Mouse (Mus musculus): ENCODE data around the gene Nck1. TPM values are rescaled to one million over a fixed set of nuclear protein-coding genes. Genes with fewer than 3 reads are reported as not detected.
A peak's percentile ranks its signal among the peaks of the same experiment; 100 is the strongest.

Nck1 gene
- total and polyA plus RNA-seq, 3 experiments = 16.7 to 27.4 (median 25.2) TPM

DNA sequence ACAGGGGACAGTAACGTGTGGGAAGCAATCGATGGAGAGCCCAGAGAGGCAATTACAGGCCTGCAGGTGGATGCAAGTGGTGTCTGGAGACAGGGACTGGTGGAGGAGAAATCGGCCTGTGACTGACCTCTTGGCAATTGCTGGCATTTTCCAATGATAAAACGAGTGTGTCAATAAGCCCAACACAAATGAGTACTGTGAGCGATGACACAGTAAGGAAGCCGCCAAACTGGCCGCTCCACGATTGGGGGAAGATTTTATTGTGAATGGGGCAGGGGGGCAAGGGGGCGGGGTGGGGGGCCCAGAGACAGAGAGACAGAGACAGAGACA lies 91.3 kb downstream of the Nck1 start:
- Histone ChIP-seq H3K9me3 (replicated peaks; ENCODE audit: low read length) (no peaks in the 10 kb centered on the region), H3K4me1 (ENCODE audit: control insufficient read depth in 1 of 2, insufficient read depth in 2 of 2) (peaks cover 2 to 9% of the 10 kb centered on the region in 2 experiments; a peak in 3 of 4 replicates), H3K27me3 (replicated peaks) (no peaks in the 10 kb centered on the region), H3K36me3 (replicated peaks in 1 of 2; ENCODE audit: control insufficient read depth in 1 of 2, insufficient read depth in 1 of 2, low read length in 1 of 2) (peaks cover 4 to 16% of the 10 kb centered on the region in 2 experiments), H3K4me2 (ENCODE audit: insufficient read depth, low read depth, poor library complexity, severe bottlenecking) (peak overlapping the region; percentile 85), H3K79me2 (replicated peaks; ENCODE audit: control insufficient read depth, extremely low read depth, insufficient read depth, poor library complexity, severe bottlenecking) (no peaks in the 10 kb centered on the region), H3K4me3 (replicated peaks in 1 of 3; ENCODE audit: low read depth in 2 of 3, low read length in 2 of 3, poor library complexity in 1 of 3) (peak overlapping the region; percentile 52 to 64 (median 60)), H3K9ac (ENCODE audit: insufficient read depth, low read depth) (peak overlapping the region; percentile 75), H3K27ac (ENCODE audit: insufficient read depth, low read depth) (no peak overlapping the region)
- in situ Hi-C loops (cut with MboI; ENCODE audit: low pct_ligation_motif_present, low pct_unique_long_range_greater_than_20kb, low sequenced_read_pairs) = loop anchor here (5.0 to 25.0 kb wide), 3 partner anchors 188 to 703 kb away; no protein-coding TSS in a partner anchor
- TF ChIP-seq ZMIZ1 (IDR thresholded peaks at IDR 0.05; ENCODE audit: low read depth, low read length) (no peak), TBP (conservative IDR thresholded peaks at IDR 0.05; ENCODE audit: low read depth, low read length) (no peak)
- dilution Hi-C loops (cut with MboI; ENCODE audit: extremely low pct_ligation_motif_present, extremely low pct_unique_long_range_greater_than_20kb, low sequenced_read_pairs) = no loop called here
- DNase-seq (ENCODE audit: extremely low read depth) = no peak

DNA sequence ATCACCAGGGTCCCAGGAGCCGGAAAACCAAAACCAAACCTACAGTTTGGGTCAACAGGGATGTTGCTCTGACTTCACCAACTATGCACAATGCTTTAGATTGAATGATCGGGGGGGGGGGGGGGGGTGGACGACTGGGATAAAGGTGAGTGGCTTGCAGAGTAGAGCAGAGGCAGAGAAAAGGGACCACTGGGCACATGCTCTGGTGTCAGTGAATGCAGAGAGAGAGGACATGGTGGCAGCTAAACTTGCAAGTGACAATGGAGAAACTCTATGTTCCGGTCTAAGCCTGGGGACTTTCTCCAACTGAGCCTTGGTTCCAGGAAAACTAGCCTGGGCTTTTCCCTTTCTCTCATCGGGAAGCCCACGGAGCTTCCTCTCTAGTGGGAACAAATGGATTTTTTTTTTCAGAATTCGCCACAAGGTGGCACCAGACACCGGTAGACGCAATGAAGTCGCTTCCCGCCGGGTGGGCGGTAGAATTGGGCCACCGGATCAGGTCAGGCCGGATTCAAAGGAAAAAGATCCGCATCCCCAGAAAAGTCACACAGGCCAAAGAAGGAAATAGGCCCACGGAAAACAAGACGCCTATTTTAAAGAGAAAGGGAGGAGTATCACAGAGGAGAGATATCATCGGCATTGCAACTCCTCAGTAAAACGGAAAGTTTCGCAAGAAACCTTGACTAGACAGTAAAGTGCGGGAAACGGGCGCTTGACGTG lies 91.8 kb downstream of the Nck1 start:
- in situ Hi-C loops (cut with MboI; ENCODE audit: low pct_ligation_motif_present, low pct_unique_long_range_greater_than_20kb, low sequenced_read_pairs) = loop anchor here (5.0 to 25.0 kb wide), 3 partner anchors 188 to 703 kb away; no protein-coding TSS in a partner anchor

More for the DNA sequence above, 91.8 kb downstream of the Nck1 start:
- dilution Hi-C loops (cut with MboI; ENCODE audit: extremely low pct_ligation_motif_present, extremely low pct_unique_long_range_greater_than_20kb, low sequenced_read_pairs) = no loop called here
- no peaks in the 10 kb centered on the region for H3K79me2 ChIP-seq (replicated peaks; ENCODE audit: control insufficient read depth, extremely low read depth, insufficient read depth, poor library complexity, severe bottlenecking)
- H3K4me1 ChIP-seq (ENCODE audit: control insufficient read depth in 1 of 2, insufficient read depth in 2 of 2) = peaks cover 2 to 9% of the 10 kb centered on the region in 2 experiments; a peak in 3 of 4 replicates
- peak overlapping the region; percentile 85 for H3K4me2 ChIP-seq (ENCODE audit: insufficient read depth, low read depth, poor library complexity, severe bottlenecking)
- peak; percentile 64 for DNase-seq (ENCODE audit: extremely low read depth)
- peak overlapping the region; percentile 52 to 64 (median 60) for H3K4me3 ChIP-seq (replicated peaks in 1 of 3; ENCODE audit: low read depth in 2 of 3, low read length in 2 of 3, poor library complexity in 1 of 3)
- peaks cover 4 to 13% of the 10 kb centered on the region in 2 experiments for H3K36me3 ChIP-seq (replicated peaks in 1 of 2; ENCODE audit: control insufficient read depth in 1 of 2, insufficient read depth in 1 of 2, low read length in 1 of 2)
- no peaks in the 10 kb centered on the region for H3K9me3 ChIP-seq (replicated peaks; ENCODE audit: low read length)
- no peak overlapping the region for H3K27ac ChIP-seq (ENCODE audit: insufficient read depth, low read depth)
- no peaks in the 10 kb centered on the region for H3K27me3 ChIP-seq (replicated peaks)
- TF ChIP-seq E2F4 (IDR thresholded peaks at IDR 0.05; ENCODE audit: insufficient replicate concordance, low read depth, low read length) (0 out of 2 replicates have a peak, but pooled peaks have one; percentile 30), MAX (IDR thresholded peaks at IDR 0.05; ENCODE audit: low read length) (no peak), EP300 (IDR thresholded peaks at IDR 0.05; ENCODE audit: low read length) (no peak), BHLHE40 (IDR thresholded peaks at IDR 0.05; ENCODE audit: low read depth, low read length) (no peak), MYC (IDR thresholded peaks at IDR 0.05; ENCODE audit: low read depth, low read length) (no peak), ZC3H11A (IDR thresholded peaks at IDR 0.05; ENCODE audit: low read depth, low read length) (peak; percentile 43), USF1 (IDR thresholded peaks at IDR 0.05; ENCODE audit: low read depth, low read length) (no peak), GABPA (IDR thresholded peaks at IDR 0.05; ENCODE audit: insufficient replicate concordance, low read depth, low read length) (no peak), CHD1 (IDR thresholded peaks at IDR 0.05; ENCODE audit: low read depth, low read length) (no peak), NRF1 (IDR thresholded peaks at IDR 0.05; ENCODE audit: low read depth, low read length) (no peak), ZMIZ1 (IDR thresholded peaks at IDR 0.05; ENCODE audit: low read depth, low read length) (no peak), ZKSCAN1 (IDR thresholded peaks at IDR 0.05; ENCODE audit: borderline replicate concordance, low read depth, low read length) (no peak), HCFC1 (IDR thresholded peaks at IDR 0.05; ENCODE audit: low read depth, low read length) (no peak), TCF12 (IDR thresholded peaks at IDR 0.05; ENCODE audit: low read depth, low read length) (peak; percentile 43; the same call in 1 of the 2 replicates), NELFE (IDR thresholded peaks at IDR 0.05; ENCODE audit: low read depth, low read length) (no peak), CHD2 (IDR thresholded peaks at IDR 0.05; ENCODE audit: low read length) (no peak), ZNF384 (IDR thresholded peaks at IDR 0.05; ENCODE audit: low read depth, low read length) (peak; percentile 38; the same call in 1 of the 2 replicates), SMC3 (IDR thresholded peaks at IDR 0.05; ENCODE audit: low read depth, low read length) (peak; percentile 73), MXI1 (IDR thresholded peaks at IDR 0.05; ENCODE audit: low read depth, low read length) (no peak), ELF1 (IDR thresholded peaks at IDR 0.05; ENCODE audit: low read depth, low read length) (0 out of 2 replicates have a peak, but pooled peaks have one; percentile 39), RAD21 (IDR thresholded peaks at IDR 0.05; ENCODE audit: low read depth, low read length) (peak; percentile 90), UBTF (IDR thresholded peaks at IDR 0.05; ENCODE audit: low read depth, low read length) (no peak), USF2 (conservative IDR thresholded peaks at IDR 0.05; ENCODE audit: low read depth, low read length) (no peak), POLR2A (IDR thresholded peaks at IDR 0.05; ENCODE audit: low read depth, low read length) (no peak), ETS1 (conservative IDR thresholded peaks at IDR 0.05; ENCODE audit: low read depth, low read length) (no peak), IRF4 (IDR thresholded peaks at IDR 0.05; ENCODE audit: low read depth, low read length) (no peak; the same call in 1 of the 2 replicates), KAT2A (IDR thresholded peaks at IDR 0.05; ENCODE audit: insufficient replicate concordance, low read length) (no peak), JUN (IDR thresholded peaks at IDR 0.05; ENCODE audit: insufficient read depth, low read depth, low read length) (no peak), TBP (conservative IDR thresholded peaks at IDR 0.05; ENCODE audit: low read depth, low read length) (no peak), CTCF (conservative IDR thresholded peaks at IDR 0.05 in 1 of 2, IDR thresholded peaks at IDR 0.05 in 1 of 2; ENCODE audit: low read depth in 2 of 2, low read length in 2 of 2) (peak; percentile 23 to 87; a peak in 2 of 4 replicates), SIN3A (IDR thresholded peaks at IDR 0.05; ENCODE audit: low read length) (no peak)
- H3K9ac ChIP-seq (ENCODE audit: insufficient read depth, low read depth) = peak overlapping the region; percentile 75
